Mouse (Mus musculus) mature B cell (primary cell): ENCODE measurements around the gene Sdhaf1.

ENCODE experiments used
- in situ Hi-C: fragments of 300-500 bp; cut with MboI; formaldehyde crosslinking; loops from 2 replicates; pipeline ENCODE4 v1.14.3; 2019

Sdhaf1 gene

DNA sequence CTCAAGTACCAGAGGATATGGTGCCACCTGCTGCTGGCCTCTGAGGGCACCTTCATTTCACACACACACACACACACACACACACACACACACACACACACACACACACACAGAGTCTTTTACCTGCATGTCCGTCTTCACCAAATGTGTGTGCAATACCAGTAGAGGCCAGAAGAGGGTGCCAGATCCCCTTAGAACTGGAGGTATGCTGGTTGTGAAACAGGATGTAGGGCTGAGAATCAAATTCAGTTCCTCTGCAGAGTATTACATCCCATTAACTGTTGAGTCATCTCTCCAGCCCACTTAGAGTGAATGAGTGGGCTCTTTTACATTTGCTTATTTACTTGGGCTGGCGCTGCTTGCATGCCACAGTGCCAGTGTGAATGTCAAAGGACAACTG is 1.7 kb upstream of the Sdhaf1 start:
- in situ Hi-C loops: no loop called here

DNA sequence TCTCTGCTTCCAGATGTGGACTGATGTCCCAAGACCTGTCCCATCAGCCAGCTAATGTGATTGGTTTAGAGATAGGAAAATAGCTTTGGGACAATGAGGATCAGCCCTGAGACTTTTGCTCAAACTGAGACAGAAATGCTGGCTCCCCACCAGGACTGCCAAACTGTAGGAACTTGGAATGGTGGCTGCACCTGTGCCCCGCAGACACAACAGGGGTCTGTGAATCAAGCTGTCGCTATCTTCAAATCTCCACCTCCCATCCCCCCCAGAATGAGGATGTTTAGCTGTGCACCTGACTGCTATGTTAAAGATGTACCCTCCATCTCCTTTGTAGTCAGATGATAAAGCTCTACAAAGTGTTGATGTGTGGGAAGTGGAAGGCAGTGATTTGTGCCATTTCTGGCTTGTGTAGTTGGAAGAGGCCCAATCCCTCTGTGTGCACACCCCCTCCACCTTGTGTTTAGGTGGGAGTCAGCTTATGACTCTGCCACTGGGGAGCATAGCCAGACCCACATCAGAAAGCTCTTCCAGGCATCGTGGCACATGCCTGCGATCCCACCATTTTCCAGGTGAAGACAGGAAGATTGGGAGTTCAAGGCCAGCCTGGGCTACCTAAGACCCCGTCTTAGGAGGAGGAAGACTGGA is 727 bp upstream of the Sdhaf1 start:
- in situ Hi-C loops: no loop called here

DNA sequence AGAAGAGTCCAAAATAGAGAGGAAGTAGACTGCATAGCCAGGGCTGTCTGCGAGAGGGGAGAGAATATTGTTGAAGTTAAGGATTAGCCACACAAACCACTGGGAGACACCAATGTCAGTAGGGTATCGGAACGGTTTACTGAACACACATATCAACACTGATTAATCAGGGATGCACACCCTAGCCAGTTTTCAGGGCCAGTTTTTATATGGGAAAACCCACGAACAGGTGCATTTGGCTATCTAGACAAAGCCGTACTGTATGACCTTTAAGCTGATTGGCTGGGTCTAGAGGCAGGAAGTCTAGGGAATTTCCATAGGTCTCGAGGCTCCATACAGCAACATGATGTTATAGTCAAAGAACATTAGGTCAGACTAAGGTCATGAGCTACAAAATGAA is 830 bp downstream of the Sdhaf1 start:
- in situ Hi-C loops: no loop called here

DNA sequence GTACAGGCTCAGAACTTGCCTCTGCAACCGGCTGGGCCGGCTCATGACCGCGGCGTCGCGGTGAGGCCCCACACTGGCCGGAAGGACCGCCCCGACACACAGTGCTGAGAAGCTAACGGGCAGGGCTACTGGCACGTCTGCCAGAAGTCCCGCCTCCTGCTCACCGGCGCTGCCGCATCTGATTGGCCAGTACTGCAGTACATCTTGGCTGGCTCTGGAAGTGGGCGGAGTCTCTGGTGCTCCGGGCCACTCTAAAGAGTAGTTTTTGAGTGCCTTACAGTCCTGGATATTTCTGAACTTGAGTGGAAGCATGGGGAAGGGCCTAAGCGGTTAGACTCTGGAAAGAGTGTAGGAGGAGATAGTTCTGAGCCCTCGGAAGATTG is 1.4 kb downstream of the Sdhaf1 start:
- in situ Hi-C loops: no loop called here

DNA sequence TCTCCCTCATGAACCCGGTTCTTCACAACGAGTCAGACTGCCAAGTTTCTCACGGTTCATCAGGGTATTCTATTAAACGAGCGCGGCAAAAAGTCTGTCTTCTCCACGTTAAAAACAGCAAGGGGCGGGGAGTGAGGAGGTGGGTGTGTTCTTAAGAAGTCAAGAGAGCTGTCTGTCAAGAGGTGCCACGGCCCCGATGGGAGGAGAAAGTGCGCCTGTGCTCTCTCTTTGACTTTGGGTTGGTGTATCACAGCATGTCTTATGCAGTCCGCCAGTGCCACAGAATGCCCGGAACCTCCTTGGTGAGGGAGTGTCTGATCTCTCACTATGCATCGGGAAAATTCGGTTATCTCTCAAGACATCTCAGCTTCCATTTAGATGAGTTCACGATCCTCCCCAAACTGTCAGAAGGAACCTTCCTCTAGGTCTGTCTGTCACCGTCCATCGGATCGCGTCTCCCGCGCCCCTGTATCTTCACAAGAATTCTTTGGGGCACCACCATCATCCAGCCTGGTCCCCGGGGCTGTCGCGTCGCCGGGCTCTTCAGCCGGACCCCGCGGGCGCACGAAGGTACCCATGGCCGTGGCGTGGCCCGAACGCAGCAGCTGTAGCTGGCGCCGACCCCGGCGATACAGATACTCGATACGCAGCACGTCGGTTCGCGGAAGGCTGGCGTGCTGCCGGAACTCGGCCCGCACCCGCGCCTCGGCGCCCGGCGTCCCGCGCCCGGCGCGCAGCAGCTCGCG is 2.0 kb downstream of the Sdhaf1 start, which contains the start of gene E130208F15Rik:
Gene E130208F15Rik (plus strand): TSS at position 202 of the 746 bp plus-strand sequence.
- in situ Hi-C loops: no loop called here

DNA sequence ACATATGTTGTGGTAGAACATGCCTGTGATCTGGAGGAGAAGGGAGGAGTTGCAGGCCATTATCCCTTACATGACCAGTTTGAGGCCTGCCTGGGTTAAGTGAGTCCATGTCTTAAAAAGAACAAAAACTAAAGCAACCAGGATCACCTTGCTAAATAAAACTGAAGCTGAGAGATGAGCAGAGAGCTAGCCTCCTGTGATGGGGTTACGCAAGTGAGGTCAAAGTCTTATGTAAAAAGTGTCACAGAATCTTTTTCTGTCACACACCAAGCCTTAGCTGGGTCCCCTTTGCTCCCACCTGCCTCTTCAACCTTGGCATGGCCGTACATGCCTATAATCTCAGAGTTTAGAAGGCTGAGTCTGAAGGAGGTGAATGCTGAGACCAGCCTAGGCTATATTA is 2.7 kb downstream of the Sdhaf1 start:
- in situ Hi-C loops: no loop called here

DNA sequence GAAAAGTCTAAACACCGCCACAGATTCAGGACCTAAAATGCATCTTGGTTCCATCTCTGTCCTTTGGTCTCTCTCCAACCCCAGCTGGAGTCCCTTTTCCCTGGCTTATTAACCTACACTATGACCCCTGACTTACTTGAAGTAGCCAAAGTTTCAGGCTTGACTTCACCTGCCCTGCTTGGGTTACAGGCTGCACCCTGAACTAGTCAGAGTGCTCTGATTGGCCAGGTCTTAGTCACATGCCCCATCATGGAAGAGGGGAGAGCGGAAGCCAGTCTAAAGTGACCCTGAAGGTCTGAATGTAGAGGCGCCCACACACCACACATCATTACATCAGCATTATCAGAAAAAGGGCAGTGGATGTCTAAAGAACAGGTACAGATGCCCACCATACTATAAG is 5.6 kb downstream of the Sdhaf1 start:
- in situ Hi-C loops: no loop called here

DNA sequence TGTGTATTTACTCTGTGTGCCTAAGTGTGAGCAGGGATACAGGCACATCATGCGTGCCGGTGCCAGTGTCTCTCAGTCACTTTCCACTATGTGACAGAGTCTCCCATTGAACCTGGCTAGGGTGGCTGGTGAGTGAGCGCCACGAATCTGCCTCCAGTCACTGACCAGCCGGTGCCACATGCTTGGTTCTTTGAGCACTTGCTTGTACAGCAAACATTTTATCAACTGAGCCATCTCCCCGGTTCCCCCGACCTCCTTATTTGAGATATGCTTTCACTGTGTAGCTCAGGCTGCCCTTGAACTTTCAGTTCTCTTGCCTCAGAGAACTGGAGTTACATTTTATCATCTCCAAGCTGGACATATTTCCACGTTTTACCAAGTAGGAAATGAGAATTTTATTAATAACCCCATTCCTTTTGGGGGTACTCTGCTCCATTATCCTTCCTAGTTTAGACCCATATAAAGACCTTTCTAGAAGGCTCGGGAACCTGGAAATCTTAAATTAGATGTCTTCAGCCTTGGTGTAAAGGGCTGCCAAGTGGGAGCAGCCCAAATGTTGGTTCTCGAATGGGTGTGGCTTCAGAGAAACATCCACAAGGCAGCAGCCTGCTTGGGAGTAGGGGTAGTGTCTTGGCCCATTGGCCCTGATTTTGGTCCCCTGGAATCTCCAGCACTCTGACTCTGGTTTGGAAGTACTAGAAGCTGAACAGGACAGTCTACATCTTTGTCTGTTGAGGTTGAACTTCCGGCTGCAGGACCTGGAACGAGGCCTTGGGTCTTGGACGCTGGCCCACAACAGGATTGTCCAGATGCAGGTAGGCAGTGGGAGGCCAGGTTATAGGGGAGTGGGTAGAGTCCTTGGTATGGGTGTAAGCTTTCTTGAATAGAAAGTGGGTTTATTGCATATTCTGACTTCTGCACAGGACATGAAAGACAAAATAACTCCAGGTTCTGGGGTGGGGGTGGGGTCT is 7.9 kb downstream of the Sdhaf1 start:
- in situ Hi-C loops: no loop called here

DNA sequence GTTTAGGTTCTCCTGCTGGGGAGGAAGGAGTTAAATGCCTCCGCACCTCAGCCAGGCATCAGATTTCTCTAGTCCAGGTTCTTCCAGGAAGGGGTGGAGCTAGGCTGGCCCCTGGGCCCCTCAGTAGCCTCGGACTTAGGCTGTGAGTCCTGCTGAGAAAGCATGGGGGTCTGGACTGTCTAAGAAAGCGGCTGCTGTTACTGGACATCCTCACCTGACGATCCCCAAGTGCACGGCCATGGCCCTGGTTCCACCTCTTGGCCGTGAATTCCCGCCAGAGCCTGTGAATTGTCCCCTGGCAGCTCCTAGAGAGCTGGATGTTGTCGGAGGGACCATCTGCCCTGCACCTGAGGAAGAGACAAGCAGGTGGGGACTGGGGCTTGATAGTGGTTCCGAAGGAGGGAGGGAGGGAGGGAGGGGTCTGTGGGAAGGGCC is 9.0 kb downstream of the Sdhaf1 start, which contains the start of gene Syne4:
Gene Syne4 (plus strand): TSS at position 87 of the 435 bp plus-strand sequence.
- in situ Hi-C loops: no loop called here

DNA sequence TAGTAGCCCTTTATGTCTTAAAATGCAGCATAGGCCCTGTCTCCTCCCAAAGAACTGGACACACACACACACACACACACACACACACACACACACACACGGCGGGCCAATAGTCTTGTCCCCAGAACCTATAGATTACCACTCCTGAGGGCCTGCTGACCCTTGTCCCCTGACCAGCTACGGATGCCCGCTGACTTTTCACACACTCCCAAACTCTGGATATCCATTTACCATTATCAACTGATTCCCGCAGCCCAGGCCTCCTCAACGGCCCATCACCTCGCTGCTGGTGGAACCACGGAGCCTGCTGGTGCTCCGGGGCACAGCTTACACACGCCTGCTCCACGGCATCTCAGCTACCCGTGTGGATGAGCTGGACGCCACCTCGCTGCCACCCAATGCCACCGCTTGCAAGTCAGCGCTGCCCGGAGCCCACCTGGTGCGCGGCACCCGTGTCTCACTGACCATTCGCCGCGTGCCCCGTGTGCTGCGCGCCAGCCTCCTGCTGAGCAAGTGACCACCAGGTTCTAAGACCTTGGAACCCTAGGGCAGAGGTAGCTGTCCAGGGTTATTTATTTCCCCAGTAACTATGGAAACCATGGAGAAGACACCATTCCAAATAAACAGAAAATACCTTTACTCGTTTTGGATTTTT is 9.9 kb downstream of the Sdhaf1 start:
- in situ Hi-C loops: no loop called here

DNA sequence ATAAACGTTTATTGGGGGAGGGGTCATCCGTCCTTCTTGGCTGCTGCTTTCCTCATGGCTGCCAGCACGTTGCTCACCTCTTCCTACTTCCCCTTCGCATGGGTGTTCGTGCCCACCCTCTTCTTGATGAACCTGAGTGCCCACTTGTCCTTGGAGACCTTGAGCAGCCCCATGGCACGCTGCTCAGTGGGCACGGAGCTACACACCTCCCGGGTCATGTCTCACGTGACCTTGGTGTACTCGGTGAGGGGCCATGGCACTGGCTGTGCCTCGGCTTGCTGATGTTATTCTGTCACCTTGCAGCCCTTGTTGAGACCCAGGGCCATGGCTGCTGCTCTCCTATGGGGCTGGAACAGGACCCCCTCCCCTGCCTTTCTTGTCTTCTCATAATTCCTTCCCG is 13.6 kb downstream of the Sdhaf1 start:
- in situ Hi-C loops: no loop called here

DNA sequence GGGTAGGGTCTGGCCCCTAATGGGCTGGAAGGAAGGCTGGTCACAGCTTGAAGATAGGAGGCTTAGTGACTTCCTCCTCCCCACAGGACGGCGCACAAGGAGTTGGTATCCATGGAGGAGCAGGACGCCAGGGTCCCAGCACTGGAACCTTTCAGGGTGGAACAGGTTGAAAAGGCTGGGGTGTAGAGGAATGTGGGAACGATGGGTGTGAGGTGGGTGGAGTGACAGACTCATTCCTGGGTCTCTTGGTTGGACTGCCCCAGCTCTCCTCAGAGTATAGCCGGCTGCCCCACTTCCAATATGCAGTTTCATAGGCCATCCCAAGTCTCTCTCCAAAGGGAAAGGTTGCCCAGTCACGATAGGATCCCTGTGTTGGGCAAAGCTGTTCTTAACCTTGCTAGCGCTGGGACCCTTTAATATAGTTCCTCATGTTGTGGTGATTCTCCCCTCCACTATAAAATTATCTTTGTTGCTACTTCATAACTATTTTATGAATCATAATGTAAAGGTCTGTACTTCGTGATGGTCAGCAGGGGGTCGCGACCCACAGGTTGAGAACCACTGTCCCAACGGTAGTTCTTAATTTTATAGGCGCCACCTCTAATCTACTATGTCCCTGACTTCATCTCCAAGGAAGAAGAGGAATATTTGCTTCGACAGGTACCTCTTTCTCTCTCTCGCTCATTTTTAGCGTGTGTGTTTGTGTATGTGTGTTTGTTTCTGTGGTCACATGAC is 14.1 kb downstream of the Sdhaf1 start:
- in situ Hi-C loops: no loop called here

DNA sequence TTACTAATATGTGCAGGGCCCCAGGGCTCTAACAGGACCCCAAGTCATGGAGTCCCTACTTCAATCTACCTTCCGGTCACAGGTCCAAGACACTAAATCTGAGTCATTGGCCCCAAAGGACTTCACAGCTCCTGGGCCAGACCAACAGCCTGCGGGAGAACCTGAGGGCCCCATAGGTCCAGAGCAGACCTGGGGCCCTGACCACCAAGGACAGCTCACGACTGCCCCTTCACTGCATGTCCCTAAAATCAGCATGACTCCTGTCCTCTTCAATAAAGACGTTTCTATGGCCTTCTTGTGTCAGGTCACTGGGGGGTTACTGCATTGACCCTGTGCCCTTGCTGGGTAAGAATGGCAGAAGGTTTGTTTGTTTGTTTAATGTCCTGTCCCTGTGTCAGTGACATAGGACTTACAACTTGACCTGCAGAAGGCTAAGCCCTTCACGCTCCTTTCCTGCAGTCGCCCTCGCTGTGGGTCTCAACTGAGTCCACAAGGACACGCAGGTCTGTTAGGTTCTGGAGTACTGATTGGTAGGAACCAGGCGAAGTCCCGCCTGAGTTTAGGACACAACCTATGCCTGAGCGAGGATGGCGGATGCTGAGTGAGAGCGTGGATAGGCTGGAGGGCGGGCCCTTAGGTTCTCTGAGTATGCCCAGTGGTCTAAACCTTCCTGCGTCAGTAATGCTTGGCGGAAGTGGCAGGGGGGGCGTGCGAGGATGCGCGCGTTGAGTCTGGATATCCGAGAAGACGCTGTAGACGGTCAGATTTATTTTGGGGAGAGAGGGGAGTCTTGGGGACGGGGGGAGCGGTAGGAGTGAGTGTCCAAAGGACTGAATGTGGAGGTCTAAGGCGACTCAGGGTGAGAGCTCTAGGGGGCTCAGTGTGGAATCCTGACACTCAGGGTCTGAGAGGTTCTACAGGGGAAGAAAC is 15.4 kb downstream of the Sdhaf1 start, which contains the start of gene Alkbh6:
Gene Alkbh6 (plus strand): TSS at position 642 of the 930 bp plus-strand sequence.
- in situ Hi-C loops: no loop called here

DNA sequence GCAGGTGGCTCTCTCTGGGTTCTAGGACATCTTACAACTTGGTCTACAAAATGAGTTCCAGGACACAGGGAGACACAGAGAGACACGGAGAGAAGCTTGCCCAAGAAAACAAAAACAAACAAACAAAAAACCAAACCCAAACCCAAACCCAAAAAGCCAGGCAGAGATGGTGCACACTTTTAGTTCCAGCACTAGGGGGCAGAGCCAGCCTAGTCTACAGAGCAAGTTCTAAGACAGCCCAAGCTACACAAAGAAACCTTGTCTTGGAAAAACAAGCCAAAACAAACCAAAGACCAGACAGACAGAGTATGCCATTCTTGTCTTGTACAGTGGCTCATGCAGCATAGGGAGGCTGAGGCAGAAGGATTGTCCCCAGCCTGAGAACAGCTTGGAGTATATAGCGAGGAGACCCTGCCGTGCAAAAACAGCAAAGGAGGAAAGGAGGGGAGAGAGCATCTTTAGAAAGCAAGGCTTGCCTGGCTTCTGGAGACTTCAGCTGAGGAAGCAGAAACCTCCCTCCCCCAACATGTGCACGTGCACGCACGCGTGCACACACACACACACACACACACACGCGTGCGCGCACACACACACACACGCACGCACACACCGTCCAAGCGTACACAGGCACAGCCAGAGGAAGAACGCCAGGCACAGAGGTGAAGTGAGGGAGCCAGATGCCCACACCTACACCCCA is 17.5 kb downstream of the Sdhaf1 start:
- in situ Hi-C loops: no loop called here

DNA sequence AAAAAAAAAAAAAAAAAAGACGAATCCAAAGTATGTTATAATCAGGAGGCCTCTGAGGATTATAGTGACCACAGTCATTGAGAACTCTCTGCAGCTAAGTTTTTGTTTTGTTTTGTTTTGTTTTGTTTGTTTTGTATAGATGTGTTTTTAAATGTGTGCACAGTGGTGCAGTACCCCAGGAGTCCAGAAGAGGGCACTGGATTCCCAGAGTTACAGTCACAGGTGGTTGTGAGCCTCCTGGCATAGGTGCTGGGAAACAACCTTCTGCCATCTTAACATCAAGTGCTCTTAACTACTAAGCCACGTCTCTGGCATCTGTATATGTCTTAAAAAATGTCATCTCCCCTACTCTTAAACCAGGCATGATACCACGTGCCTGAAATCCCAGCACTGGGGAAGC is 22.8 kb downstream of the Sdhaf1 start:
- in situ Hi-C loops: no loop called here

DNA sequence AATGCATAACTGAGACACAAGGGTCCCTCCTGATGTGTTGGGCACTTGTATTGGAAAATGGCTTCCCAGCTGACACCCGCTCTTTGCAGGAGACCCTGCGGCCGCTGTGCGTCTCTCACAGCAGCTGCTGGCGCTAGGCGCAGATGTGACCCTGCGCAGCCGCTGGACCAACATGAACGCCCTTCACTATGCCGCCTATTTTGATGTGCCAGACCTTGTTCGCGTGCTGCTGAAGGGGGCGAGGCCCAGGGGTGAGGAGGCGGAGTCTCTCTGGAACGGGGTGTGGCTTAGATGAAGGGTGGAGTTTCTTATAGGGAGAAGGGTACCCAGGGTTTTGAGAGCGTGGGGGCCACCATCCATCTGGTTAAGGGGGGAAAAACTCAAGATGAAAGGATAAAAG is 26.4 kb downstream of the Sdhaf1 start:
- in situ Hi-C loops: no loop called here

DNA sequence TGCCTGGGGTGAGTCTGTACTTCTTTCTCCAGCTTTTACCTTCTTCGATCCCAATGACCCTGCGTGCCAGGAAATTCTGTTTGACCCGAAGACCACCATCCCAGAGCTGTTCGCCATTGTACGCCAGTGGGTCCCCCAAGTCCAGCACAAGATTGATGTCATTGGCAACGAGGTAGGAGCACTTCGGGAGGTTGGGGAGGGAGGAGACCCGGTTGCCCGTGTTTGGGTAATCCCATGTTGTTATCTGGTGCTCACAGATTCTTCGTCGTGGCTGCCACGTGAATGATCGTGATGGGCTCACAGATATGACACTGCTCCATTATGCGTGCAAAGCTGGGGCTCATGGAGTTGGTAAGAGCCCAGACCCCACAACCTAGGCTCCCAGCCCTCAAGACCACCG is 26.9 kb downstream of the Sdhaf1 start:
- in situ Hi-C loops: no loop called here

DNA sequence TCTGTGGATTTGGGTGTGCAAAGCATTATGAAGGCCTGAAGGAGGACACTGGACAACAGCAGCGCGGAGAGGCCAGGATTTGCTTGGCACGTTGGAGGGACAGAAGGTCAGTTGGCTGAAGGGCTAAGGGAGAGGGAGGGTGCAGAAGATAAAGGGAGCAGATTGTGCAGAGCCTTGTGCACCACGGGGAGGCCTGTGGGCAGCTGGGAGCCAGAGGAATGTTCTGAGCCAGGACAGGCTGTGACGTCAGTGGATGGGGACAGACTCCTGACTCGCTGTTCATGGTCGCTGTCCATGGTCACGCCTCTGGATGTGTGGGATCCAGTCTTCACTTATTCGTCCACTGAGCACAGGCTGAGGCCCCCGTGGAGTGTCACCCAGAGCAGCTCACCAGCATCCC is 28.6 kb downstream of the Sdhaf1 start:
- in situ Hi-C loops: no loop called here

DNA sequence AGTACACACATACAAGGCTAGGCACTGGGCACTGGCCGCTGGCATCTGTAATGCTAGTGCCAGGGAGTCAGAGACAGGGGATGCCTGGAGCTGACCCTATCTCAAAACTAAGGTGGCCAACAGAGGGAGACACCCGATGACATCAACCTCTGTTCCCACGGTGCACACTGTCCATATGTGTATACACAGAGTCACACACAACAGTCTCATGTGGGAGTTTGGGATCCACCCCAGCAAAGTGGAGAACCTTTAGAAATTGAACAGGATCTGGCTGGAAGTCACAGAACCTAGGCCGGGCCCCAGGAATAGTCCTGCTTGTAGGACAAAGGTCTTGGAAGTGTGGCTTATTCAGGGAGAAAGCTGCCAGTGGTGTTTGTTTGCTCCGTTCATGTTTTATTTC is 29.4 kb downstream of the Sdhaf1 start:
- in situ Hi-C loops: no loop called here
